Mouse (Mus musculus) intestine, embryonic 15.5 days (tissue): ENCODE data around the gene Ccdc9. TPM values are rescaled to one million over a fixed set of nuclear protein-coding genes. Genes with fewer than 3 reads are reported as not detected.

ENCODE experiments used
- ATAC-seq: fragments of 200-750 bp; cut with Nextera tagmentation; 2 replicates; pipeline ENCODE4 v1.8.0; 2017; ENCODE audit warnings: moderate TSS enrichment, moderate library complexity
- H3K27ac ChIP-seq: fragments of 300-500 bp; sonication (generic); 2 replicates; pipeline ENCODE4 v1.5.1; 2015; ENCODE audit warnings: mild to moderate bottlenecking, inconsistent platforms
- H3K27me3 ChIP-seq: fragments of 300-500 bp; sonication (generic); replicated peaks from 2 replicates; pipeline ENCODE4 v1.6.1; 2015; ENCODE audit warnings: inconsistent platforms
- H3K36me3 ChIP-seq: fragments of 300-500 bp; sonication (generic); 2 replicates; pipeline ENCODE4 v1.6.1; 2015; ENCODE audit warnings: inconsistent platforms
- H3K4me1 ChIP-seq: fragments of 300-500 bp; sonication (generic); replicated peaks from 2 replicates; pipeline ENCODE4 v1.6.1; 2015; ENCODE audit warnings: inconsistent platforms
- H3K4me2 ChIP-seq: fragments of 300-500 bp; sonication (generic); replicated peaks from 2 replicates; pipeline ENCODE4 v1.6.1; 2015; ENCODE audit warnings: mild to moderate bottlenecking, inconsistent platforms
- H3K4me3 ChIP-seq: fragments of 300-500 bp; sonication (generic); replicated peaks from 2 replicates; pipeline ENCODE4 v1.5.1; 2015; ENCODE audit warnings: inconsistent platforms
- H3K9ac ChIP-seq: fragments of 300-500 bp; sonication (generic); 2 replicates; pipeline ENCODE4 v1.6.1; 2015; ENCODE audit warnings: inconsistent platforms
- H3K9me3 ChIP-seq: fragments of 300-500 bp; sonication (generic); 2 replicates; pipeline ENCODE4 v1.6.1; 2016; ENCODE audit warnings: inconsistent platforms
- WGBS: fragments of 180-500 bp; shearing (Covaris S2); methylation state at CpG from one replicate; pipeline ENCODE4 v1.1.7; 2015; 5-methylcytosine and 5-hydroxymethylcytosine counted together
- polyA plus RNA-seq: library from polyadenylated mRNA; unstranded; fragments of >200 nt; fragmentation: Nextera tagmentation; extraction: Ambion mirVana; gene quantifications from 2 replicates; pipeline ENCODE4 v1.2.1, GENCODE M21; 2015

Ccdc9 gene
- polyA plus RNA-seq, 1 experiment from 2014 or later: 23.3 TPM

GRCm38 (mm10) chr7:16298927-16299326 lies 12.3 kb upstream of the Ccdc9 start:
- Histone ChIP-seq H3K27ac (no peak overlapping the region), H3K4me1 (peaks cover 26% of the 10 kb centered on the region), H3K9ac (no peak overlapping the region), H3K36me3 (no peaks in the 10 kb centered on the region), H3K9me3 (no peaks in the 10 kb centered on the region), H3K4me2 (peak overlapping the region; percentile 92; the same call in 1 of the 2 replicates), H3K27me3 (no peaks in the 10 kb centered on the region), H3K4me3 (no peak overlapping the region)
- ATAC-seq: no peak
- 76% methylated on average over 5 of the region's 5 CpGs for WGBS

- Histone ChIP-seq H3K4me3 (no peak overlapping the region), H3K4me1 (peaks cover 26% of the 10 kb centered on the region), H3K36me3 (no peaks in the 10 kb centered on the region), H3K27ac (no peak overlapping the region), H3K9ac (no peak overlapping the region), H3K27me3 (no peaks in the 10 kb centered on the region), H3K4me2 (0 out of 2 replicates have a peak overlapping the region, but pooled peaks have one; percentile 76), H3K9me3 (no peaks in the 10 kb centered on the region)
- 64% methylated on average over 2 of the region's 2 CpGs for WGBS
- ATAC-seq: no peak
Measured at GRCm38 (mm10) chr7:16297616-16298015, 11.0 kb upstream of the Ccdc9 start.

- WGBS: 1% methylated on average over 22 of the region's 22 CpGs
- Histone ChIP-seq H3K4me2 (peak overlapping the region; percentile 76), H3K36me3 (no peaks in the 10 kb centered on the region), H3K4me3 (peak overlapping the region; percentile 34), H3K27ac (peak overlapping the region; percentile 67), H3K4me1 (peaks cover 26% of the 10 kb centered on the region), H3K9ac (peak overlapping the region; percentile 16; the same call in 1 of the 2 replicates), H3K9me3 (no peaks in the 10 kb centered on the region), H3K27me3 (no peaks in the 10 kb centered on the region)
- peak; percentile 42 for ATAC-seq
Measured at GRCm38 (mm10) chr7:16296766-16297390, 10.3 kb upstream of the Ccdc9 start.

- H3K9ac ChIP-seq: no peak overlapping the region
- 30% methylated on average over 2 of the region's 2 CpGs for WGBS
- H3K27ac ChIP-seq: peak overlapping the region; percentile 67
- peaks cover 26% of the 10 kb centered on the region for H3K4me1 ChIP-seq
- no peaks in the 10 kb centered on the region for H3K27me3 ChIP-seq
- no peaks in the 10 kb centered on the region for H3K36me3 ChIP-seq
- H3K4me3 ChIP-seq: no peak overlapping the region
- H3K9me3 ChIP-seq: no peaks in the 10 kb centered on the region
- no peak for ATAC-seq
- H3K4me2 ChIP-seq: peak overlapping the region; percentile 76; the same call in 1 of the 2 replicates
Measured at GRCm38 (mm10) chr7:16296146-16296545, 9.6 kb upstream of the Ccdc9 start.

- Histone ChIP-seq H3K4me1 (peaks cover 26% of the 10 kb centered on the region), H3K36me3 (no peaks in the 10 kb centered on the region), H3K4me3 (peak overlapping the region; percentile 54), H3K9ac (peak overlapping the region; percentile 29), H3K27me3 (no peaks in the 10 kb centered on the region), H3K9me3 (no peaks in the 10 kb centered on the region), H3K4me2 (peak overlapping the region; percentile 97), H3K27ac (peak overlapping the region; percentile 86)
- 2% methylated on average over 41 of the region's 41 CpGs for WGBS
- ATAC-seq: peak; percentile 75
Measured at GRCm38 (mm10) chr7:16295321-16295900, 8.8 kb upstream of the Ccdc9 start.

- peaks cover 22% of the 10 kb centered on the region for H3K4me1 ChIP-seq
- H3K4me2 ChIP-seq: peak overlapping the region; percentile 97
- H3K4me3 ChIP-seq: peak overlapping the region; percentile 54
- peak; percentile 88 for ATAC-seq
- no peaks in the 10 kb centered on the region for H3K9me3 ChIP-seq
- no peaks in the 10 kb centered on the region for H3K27me3 ChIP-seq
- H3K36me3 ChIP-seq: no peaks in the 10 kb centered on the region
- peak overlapping the region; percentile 29 for H3K9ac ChIP-seq
- peak overlapping the region; percentile 86 for H3K27ac ChIP-seq
- WGBS: under 1% methylated on average over 23 of the region's 23 CpGs
Measured at GRCm38 (mm10) chr7:16294837-16295236, 8.2 kb upstream of the Ccdc9 start.

- peak overlapping the region; percentile 86; the same call in 1 of the 2 replicates for H3K27ac ChIP-seq
Measured at GRCm38 (mm10) chr7:16294346-16294745, 7.8 kb upstream of the Ccdc9 start.

GRCm38 (mm10) chr7:16287791-16288190 lies 1.2 kb upstream of the Ccdc9 start:
- Histone ChIP-seq H3K4me1 (peaks cover 12% of the 10 kb centered on the region), H3K27me3 (no peaks in the 10 kb centered on the region), H3K9me3 (no peaks in the 10 kb centered on the region), H3K27ac (no peak overlapping the region), H3K4me3 (no peak overlapping the region), H3K9ac (no peak overlapping the region), H3K36me3 (peaks cover 11% of the 10 kb centered on the region), H3K4me2 (no peak overlapping the region)
- no peak for ATAC-seq
- WGBS: 61% methylated on average over 1 of the region's 1 CpGs

More at GRCm38 (mm10) chr7:16294346-16294745, 7.8 kb upstream of the Ccdc9 start:
- Histone ChIP-seq H3K36me3 (no peaks in the 10 kb centered on the region), H3K9me3 (no peaks in the 10 kb centered on the region), H3K4me1 (peaks cover 17% of the 10 kb centered on the region), H3K4me3 (peak overlapping the region; percentile 54; the same call in 1 of the 2 replicates), H3K4me2 (peak overlapping the region; percentile 97), H3K27me3 (no peaks in the 10 kb centered on the region), H3K9ac (no peak overlapping the region)
- WGBS: 29% methylated on average over 4 of the region's 4 CpGs
- peak; percentile 48 for ATAC-seq

GRCm38 (mm10) chr7:16287016-16287415 lies 421 bp upstream of the Ccdc9 start:
- no peak for ATAC-seq
- Histone ChIP-seq H3K9ac (no peak overlapping the region; the same call in 1 of the 2 replicates), H3K27me3 (no peaks in the 10 kb centered on the region), H3K36me3 (peaks cover 17% of the 10 kb centered on the region), H3K4me1 (peaks cover 12% of the 10 kb centered on the region), H3K4me2 (peak overlapping the region; percentile 64), H3K4me3 (peak overlapping the region; percentile 62), H3K27ac (peak overlapping the region; percentile 95), H3K9me3 (no peaks in the 10 kb centered on the region)
- WGBS: 77% methylated on average over 2 of the region's 2 CpGs

- H3K4me2 ChIP-seq: peak overlapping the region; percentile 64
- no peaks in the 10 kb centered on the region for H3K9me3 ChIP-seq
- no peak overlapping the region for H3K9ac ChIP-seq
- peak overlapping the region; percentile 70; the same call in 1 of the 2 replicates for H3K27ac ChIP-seq
- no peaks in the 10 kb centered on the region for H3K27me3 ChIP-seq
- H3K4me1 ChIP-seq: peaks cover 12% of the 10 kb centered on the region
- H3K4me3 ChIP-seq: peak overlapping the region; percentile 62
- ATAC-seq: peak; percentile 72
- peaks cover 32% of the 10 kb centered on the region for H3K36me3 ChIP-seq
- 3% methylated on average over 14 of the region's 14 CpGs for WGBS
Measured at GRCm38 (mm10) chr7:16285450-16286025, 1.1 kb downstream of the Ccdc9 start.

- Histone ChIP-seq H3K27ac (peak overlapping the region; percentile 70), H3K4me3 (peak overlapping the region; percentile 62), H3K36me3 (peaks cover 35% of the 10 kb centered on the region), H3K27me3 (no peaks in the 10 kb centered on the region), H3K4me2 (peak overlapping the region; percentile 64), H3K9ac (no peak overlapping the region), H3K4me1 (peaks cover 12% of the 10 kb centered on the region), H3K9me3 (no peaks in the 10 kb centered on the region)
- no peak for ATAC-seq
- 48% methylated on average over 9 of the region's 9 CpGs for WGBS
Measured at GRCm38 (mm10) chr7:16284904-16285303, 1.7 kb downstream of the Ccdc9 start.

- WGBS: 93% methylated on average over 8 of the region's 8 CpGs
- peaks cover 12% of the 10 kb centered on the region for H3K4me1 ChIP-seq
- no peaks in the 10 kb centered on the region for H3K9me3 ChIP-seq
- no peak for ATAC-seq
- H3K27me3 ChIP-seq: no peaks in the 10 kb centered on the region
- peaks cover 35% of the 10 kb centered on the region for H3K36me3 ChIP-seq
- no peak overlapping the region for H3K9ac ChIP-seq
- H3K4me2 ChIP-seq: no peak overlapping the region
- H3K4me3 ChIP-seq: no peak overlapping the region
- no peak overlapping the region for H3K27ac ChIP-seq
Measured at GRCm38 (mm10) chr7:16284001-16284400, 2.6 kb downstream of the Ccdc9 start.
